Mouse (Mus musculus) brain, adult 2 months (tissue): ENCODE measurements at regions not wholly inside any gene's neighbourhood (a gene's known extent, or its start where the extent isn't known, plus 50 kb on each side); places are given as distances from the start of the nearest gene placed in this dataset.
A peak's percentile ranks its signal among the peaks of the same experiment; 100 is the strongest.

ENCODE experiments used
- DNase-seq: peaks from one replicate; pipeline ENCODE4 v3.0.0; 2011; ENCODE audit warnings: low read depth, low spot score

DNA sequence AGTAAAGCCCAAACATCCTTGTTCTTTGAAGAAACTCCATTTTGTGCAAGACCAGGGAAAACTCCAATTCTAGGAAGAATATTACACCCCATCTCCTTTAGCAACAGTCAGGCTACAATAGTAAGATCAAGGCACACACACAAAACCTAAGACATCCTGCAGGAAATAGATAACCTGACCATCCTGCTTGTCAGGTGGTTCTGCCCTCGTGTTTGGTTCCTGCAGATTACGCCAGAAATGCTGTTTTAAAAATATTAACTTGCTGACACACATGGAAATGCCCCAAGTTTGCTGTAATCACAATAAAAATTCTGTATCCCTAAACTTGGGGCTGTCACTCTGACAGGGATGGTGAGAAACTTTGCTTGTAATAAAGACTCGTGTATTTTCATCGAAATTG lies 251.6 kb downstream of the Kcnj3 start:
- DNase-seq = no peak

DNA sequence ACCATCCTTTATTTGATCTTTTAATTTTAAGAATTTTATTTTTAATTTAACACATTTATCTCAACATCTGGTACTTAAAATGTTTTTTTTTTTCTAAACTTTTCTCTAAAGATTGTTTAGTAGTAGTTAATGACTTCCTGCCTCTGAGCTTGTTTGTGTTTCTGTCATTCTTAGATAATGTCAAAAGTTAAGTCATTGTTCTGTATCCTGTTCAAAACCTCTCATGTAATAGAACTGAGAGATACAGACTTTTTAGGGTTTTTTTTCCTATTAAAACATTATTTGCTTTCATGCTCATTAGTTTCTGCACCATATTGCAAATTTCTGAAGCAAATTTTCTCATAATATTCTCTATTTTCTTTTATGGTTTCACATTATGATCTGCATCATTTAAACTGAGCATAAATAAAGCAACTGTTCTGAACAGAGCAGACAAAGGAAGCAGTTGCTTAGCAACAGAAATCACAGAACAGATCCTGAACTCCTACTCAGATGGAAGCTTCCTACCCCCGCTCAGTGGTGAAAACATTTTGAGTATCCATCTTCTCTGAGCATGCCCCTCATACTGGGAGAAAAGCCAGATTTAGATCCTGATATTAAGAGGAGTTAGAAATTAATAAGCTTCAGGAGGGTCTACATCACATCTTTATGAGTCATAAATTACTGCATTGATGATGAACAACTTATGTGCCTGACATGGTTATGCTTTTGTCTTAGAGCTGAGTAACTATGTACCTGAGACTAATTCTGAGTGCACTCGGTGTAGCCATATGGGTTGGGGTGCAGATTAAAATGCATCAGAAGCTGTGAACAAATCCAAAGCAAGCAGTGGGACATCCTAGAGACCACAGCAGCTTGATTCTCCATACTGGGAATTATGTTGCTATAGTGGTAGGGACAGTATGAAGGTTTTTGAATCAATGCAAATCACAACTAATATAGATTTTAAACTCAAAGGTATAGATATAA lies 257.4 kb downstream of the Kcnj3 start:
- peak; percentile 92 for DNase-seq

- peak; percentile 36 for DNase-seq
Measured at GRCm38 (mm10) chr2:55699705-55700104, 263.9 kb downstream of the Kcnj3 start.
